Mouse (Mus musculus) forebrain, embryonic 12.5 days (tissue): ENCODE data around the gene Gm20388. TPM values are rescaled to one million over a fixed set of nuclear protein-coding genes. Genes with fewer than 3 reads are reported as not detected.

ENCODE experiments used
- ATAC-seq: fragments of 200-750 bp; cut with Nextera tagmentation; 2 replicates; pipeline ENCODE4 v1.8.0; 2017; ENCODE audit warnings: moderate TSS enrichment; ENCODE audit not compliant: low FRiP score
- H3K27ac ChIP-seq: fragments of 300-500 bp; sonication (generic); 2 replicates; pipeline ENCODE4 v1.5.1; 2016; ENCODE audit warnings: mild to moderate bottlenecking
- H3K27me3 ChIP-seq: fragments of 300-500 bp; sonication (generic); 2 replicates; pipeline ENCODE4 v1.6.1; 2016; ENCODE audit warnings: mild to moderate bottlenecking
- H3K36me3 ChIP-seq: fragments of 300-500 bp; sonication (generic); replicated peaks from 2 replicates; pipeline ENCODE4 v1.6.1; 2016; ENCODE audit warnings: mild to moderate bottlenecking
- H3K4me1 ChIP-seq: fragments of 300-500 bp; sonication (generic); 2 replicates; pipeline ENCODE4 v1.6.1; 2016
- H3K4me2 ChIP-seq: fragments of 300-500 bp; sonication (generic); 2 replicates; pipeline ENCODE4 v1.6.1; 2016; ENCODE audit warnings: mild to moderate bottlenecking, moderate library complexity
- H3K4me3 ChIP-seq: fragments of 300-500 bp; sonication (generic); replicated peaks from 2 replicates; pipeline ENCODE4 v1.5.1; 2016; ENCODE audit warnings: mild to moderate bottlenecking
- H3K9ac ChIP-seq: fragments of 300-500 bp; sonication (generic); 2 replicates; pipeline ENCODE4 v1.6.1; 2016; ENCODE audit warnings: mild to moderate bottlenecking
- H3K9me3 ChIP-seq: fragments of 300-500 bp; sonication (generic); 2 replicates; pipeline ENCODE4 v1.6.1; 2016
- WGBS: fragments of 180-500 bp; shearing (Covaris S2); methylation state at CpG from one replicate; pipeline ENCODE4 v1.1.7; 2016; 5-methylcytosine and 5-hydroxymethylcytosine counted together
- polyA plus RNA-seq: library from polyadenylated mRNA; unstranded; fragments of >200 nt; fragmentation: Nextera tagmentation; extraction: Ambion mirVana; gene quantifications from 2 replicates; pipeline ENCODE4 v1.2.1, GENCODE M21; 2016

The Gm20388 gene
- polyA plus RNA-seq, 1 experiment from 2014 or later, result not detected

DNA sequence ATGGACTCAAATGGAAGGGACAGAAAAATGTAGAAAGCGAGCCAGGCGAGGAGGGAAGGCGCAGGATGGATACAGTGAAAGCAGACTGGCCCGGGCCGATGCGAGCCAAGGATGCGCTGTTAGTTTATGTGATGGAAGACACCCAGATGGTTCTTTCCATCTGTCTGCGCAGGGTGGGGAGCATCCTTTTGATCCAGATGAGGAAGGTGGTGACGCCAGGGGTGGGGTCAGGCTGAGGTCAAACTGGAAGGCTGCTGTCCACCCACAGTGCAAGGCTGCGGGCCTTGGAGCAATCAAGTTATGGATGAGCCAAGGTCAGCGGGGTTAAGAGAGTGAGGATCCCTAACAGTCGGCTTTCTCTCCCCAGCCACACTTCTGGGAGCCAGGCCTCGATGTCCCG, 2025.8 kb downstream of the Gm20388 start:
- H3K27me3 ChIP-seq, result no peaks in the 10 kb centered on the region
- no peak for ATAC-seq
- no peaks in the 10 kb centered on the region for H3K9me3 ChIP-seq
- 0 out of 2 replicates have a peak overlapping the region, but pooled peaks have one; percentile 38 for H3K9ac ChIP-seq
- 89% methylated on average over 14 of the region's 14 CpGs for WGBS
- peak overlapping the region; percentile 90 for H3K27ac ChIP-seq
- H3K36me3 ChIP-seq, result no peaks in the 10 kb centered on the region
- peaks cover 24% of the 10 kb centered on the region for H3K4me1 ChIP-seq
- no peak overlapping the region for H3K4me2 ChIP-seq
- H3K4me3 ChIP-seq, result no peak overlapping the region

DNA sequence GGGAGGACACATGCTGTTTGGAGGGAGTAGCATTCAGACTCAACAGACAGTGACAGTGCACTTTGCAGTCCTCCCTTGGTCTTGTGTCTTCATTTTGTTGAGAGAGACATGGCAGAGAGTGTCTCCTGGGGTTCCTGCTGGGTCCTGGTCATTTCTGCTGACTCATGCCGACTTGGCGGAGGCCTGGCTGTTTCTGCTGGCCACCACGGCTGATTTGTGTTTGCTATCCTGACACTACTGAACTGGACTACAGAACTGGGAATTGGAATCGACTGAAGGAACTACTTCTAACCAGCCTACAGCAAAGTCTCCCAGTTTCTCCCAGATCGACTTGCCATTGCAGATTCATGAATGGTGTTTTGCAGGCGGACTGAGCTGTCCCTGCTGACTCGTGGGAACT, 2028.1 kb downstream of the Gm20388 start:
- no peak overlapping the region for H3K4me2 ChIP-seq

DNA sequence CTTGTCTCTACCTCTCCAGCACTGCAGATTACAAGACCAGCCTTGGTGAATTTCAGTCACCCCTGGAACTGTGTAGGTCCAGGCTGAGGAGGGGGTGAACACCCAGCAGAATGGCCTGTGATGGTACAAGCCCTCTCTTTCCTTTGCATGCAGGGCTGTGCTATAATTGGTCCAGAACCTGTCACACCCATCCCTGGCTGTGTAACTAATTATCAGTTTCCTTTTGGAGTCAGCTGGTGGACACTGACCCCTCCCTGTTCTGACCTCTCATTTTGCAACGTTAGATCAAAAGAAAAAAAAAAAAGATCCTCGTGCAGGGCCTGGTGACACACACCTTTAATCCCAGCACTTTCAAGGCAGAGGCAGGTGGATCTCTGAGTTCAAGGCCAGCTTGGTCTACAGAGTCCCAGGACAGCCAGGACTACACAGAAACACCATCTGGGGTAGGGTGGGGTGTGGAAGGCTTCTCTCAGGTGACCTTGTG, 2032.5 kb downstream of the Gm20388 start:
- Histone ChIP-seq H3K4me3 (no peak overlapping the region), H3K27me3 (no peaks in the 10 kb centered on the region)

More for the DNA sequence above, 2028.1 kb downstream of the Gm20388 start:
- Histone ChIP-seq H3K27ac (no peak overlapping the region), H3K9ac (no peak overlapping the region), H3K4me3 (no peak overlapping the region), H3K9me3 (no peaks in the 10 kb centered on the region), H3K27me3 (no peaks in the 10 kb centered on the region), H3K4me1 (peaks cover 24% of the 10 kb centered on the region), H3K36me3 (no peaks in the 10 kb centered on the region)
- 89% methylated on average over 7 of the region's 7 CpGs for WGBS
- no peak for ATAC-seq

DNA sequence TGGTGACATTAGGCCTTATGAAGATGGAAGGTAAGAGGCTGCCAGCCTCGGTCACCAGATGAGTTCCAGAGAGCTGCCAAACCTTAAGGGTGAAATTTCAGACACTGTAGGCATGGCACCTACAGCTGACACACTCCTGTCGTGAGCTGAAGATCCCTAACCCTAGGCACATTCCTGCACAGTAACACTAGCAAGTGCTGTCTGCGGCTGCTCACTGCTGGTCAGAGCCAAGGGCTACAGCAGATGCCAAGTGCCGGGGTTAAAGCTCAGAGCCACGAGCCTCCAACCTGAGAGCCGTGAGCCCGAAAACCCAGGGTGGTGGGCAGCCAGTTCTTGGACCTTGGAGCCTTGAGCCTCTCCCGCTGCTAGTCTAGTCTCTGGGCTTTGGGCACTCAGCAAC, 2033.1 kb downstream of the Gm20388 start:
- Histone ChIP-seq H3K4me2 (no peak overlapping the region), H3K27me3 (no peaks in the 10 kb centered on the region), H3K9ac (no peak overlapping the region), H3K27ac (no peak overlapping the region), H3K4me3 (no peak overlapping the region), H3K36me3 (no peaks in the 10 kb centered on the region), H3K4me1 (peaks cover 23% of the 10 kb centered on the region), H3K9me3 (no peaks in the 10 kb centered on the region)
- 78% methylated on average over 8 of the region's 8 CpGs for WGBS
- no peak for ATAC-seq

More for the DNA sequence above, 2032.5 kb downstream of the Gm20388 start:
- Histone ChIP-seq H3K4me2 (no peak overlapping the region), H3K4me1 (peaks cover 17% of the 10 kb centered on the region), H3K9me3 (no peaks in the 10 kb centered on the region), H3K27ac (no peak overlapping the region), H3K36me3 (no peaks in the 10 kb centered on the region), H3K9ac (no peak overlapping the region)
- ATAC-seq, result no peak
- WGBS, result 49% methylated on average over 2 of the region's 2 CpGs

GRCm38 (mm10) chr8:121944831-121945230, 2034.2 kb downstream of the Gm20388 start, which contains the start of gene Car5a:
Gene Car5a (minus strand): TSS chr8:121944904.
- Histone ChIP-seq H3K9me3 (no peaks in the 10 kb centered on the region), H3K4me2 (no peak within 1 kb of the TSS), H3K27ac (no peak within 1 kb of the TSS), H3K36me3 (no peaks in the 10 kb centered on the region), H3K4me3 (no peak within 1 kb of the TSS), H3K27me3 (no peaks in the 10 kb centered on the region), H3K4me1 (peaks cover 31% of the 10 kb centered on the region), H3K9ac (no peak within 1 kb of the TSS)
- ATAC-seq, result no peak

GRCm38 (mm10) chr8:121946351-121946750, 2035.7 kb downstream of the Gm20388 start:
- 89% methylated on average over 7 of the region's 7 CpGs for WGBS
- no peaks in the 10 kb centered on the region for H3K27me3 ChIP-seq
- no peak overlapping the region for H3K4me3 ChIP-seq
- no peak overlapping the region for H3K9ac ChIP-seq
- no peak for ATAC-seq
- H3K36me3 ChIP-seq, result no peaks in the 10 kb centered on the region
- H3K4me2 ChIP-seq, result no peak overlapping the region; the same call in 1 of the 2 replicates
- peaks cover 33% of the 10 kb centered on the region for H3K4me1 ChIP-seq
- H3K9me3 ChIP-seq, result no peaks in the 10 kb centered on the region
- H3K27ac ChIP-seq, result no peak overlapping the region

DNA sequence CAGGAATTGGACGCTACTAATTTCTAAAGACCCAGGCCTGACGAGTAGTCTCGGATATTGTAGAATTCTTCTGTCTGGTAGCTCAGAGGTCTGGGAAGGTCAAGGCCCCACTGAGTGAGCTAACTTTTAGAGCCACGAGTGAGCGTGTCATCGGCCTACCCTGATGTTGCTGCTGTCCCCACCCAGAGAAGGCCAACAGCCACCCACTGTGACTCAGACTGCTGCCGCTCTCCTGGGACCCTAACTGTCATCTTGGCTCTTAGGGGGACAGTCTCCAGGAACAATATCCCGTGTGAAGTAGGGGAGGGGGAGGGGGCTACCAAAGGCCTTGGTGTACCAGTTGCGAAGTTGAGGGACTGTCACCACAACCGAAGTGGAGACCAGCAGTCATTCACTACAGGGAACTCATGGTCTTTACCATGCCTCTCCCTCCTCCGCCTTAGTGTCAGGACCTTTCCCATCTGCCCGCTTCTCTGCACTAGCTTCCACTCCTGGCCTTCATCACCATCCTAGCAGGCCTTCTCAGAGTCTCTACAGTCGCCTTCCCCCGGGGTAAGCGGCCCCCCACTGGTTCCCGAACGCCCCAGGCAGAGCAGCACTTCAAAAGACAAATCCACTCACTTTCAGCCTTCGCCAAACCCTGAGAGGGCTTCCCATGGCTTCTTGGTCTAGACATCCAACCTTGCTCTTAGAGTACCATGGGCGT, 2036.6 kb downstream of the Gm20388 start:
- no peaks in the 10 kb centered on the region for H3K36me3 ChIP-seq
- peak overlapping the region; percentile 64 for H3K4me2 ChIP-seq
- H3K9me3 ChIP-seq, result no peaks in the 10 kb centered on the region
- peak overlapping the region; percentile 62 for H3K9ac ChIP-seq
- peak overlapping the region; percentile 90 for H3K27ac ChIP-seq
- H3K4me1 ChIP-seq, result peaks cover 41% of the 10 kb centered on the region
- no peaks in the 10 kb centered on the region for H3K27me3 ChIP-seq
- ATAC-seq, result no peak
- 28% methylated on average over 19 of the region's 19 CpGs for WGBS
- peak overlapping the region; percentile 34 for H3K4me3 ChIP-seq

- H3K4me2 ChIP-seq, result peak overlapping the region; percentile 64
- peak overlapping the region; percentile 62 for H3K9ac ChIP-seq
- H3K4me3 ChIP-seq, result peak overlapping the region; percentile 34
- H3K4me1 ChIP-seq, result peaks cover 47% of the 10 kb centered on the region
- no peaks in the 10 kb centered on the region for H3K9me3 ChIP-seq
- H3K27me3 ChIP-seq, result no peaks in the 10 kb centered on the region
- peak; percentile 30; the same call in 1 of the 2 replicates for ATAC-seq
- peak overlapping the region; percentile 90 for H3K27ac ChIP-seq
- WGBS, result under 1% methylated on average over 18 of the region's 18 CpGs
- H3K36me3 ChIP-seq, result no peaks in the 10 kb centered on the region
Observed at GRCm38 (mm10) chr8:121947753-121948141, 2037.1 kb downstream of the Gm20388 start.

DNA sequence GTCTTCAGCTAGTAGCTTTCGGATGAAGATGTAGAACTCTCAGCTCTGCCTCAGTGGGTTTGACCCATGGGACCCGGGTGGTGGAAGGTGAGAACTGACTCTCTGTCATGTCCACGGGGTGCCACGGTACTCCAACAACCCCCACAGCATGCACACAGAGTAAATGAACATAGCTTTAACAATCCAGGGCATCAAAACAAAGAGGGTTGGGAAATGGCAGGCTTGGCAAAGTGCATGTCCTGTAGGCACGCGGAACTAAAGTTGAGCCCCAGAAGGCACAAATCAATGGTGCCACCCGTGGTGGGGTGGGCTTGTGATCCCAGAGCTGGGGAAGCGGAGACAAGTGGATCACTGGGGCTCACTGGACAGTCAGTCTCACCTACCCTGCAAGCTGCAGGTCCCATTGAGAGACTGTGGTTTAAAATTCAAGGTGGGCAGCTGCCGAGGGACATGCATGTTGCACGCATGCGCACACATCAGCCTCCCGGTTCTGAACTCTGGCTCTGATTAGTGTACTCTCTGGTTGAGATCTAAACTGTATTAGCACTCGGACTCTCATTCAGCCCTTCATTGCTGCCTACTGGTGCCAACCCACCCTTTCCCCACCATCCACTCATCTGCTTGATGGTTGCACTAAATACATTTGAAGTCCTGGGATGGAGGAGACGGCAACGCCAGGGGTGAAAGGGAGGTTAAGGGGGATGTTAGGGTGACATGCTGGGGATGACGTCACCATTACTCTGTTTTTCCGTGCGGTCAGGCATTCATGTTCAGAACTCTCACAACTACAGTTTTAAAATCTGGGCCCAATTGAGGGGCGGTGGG, 2037.9 kb downstream of the Gm20388 start:
- Histone ChIP-seq H3K9me3 (no peaks in the 10 kb centered on the region), H3K4me2 (peak overlapping the region; percentile 64), H3K9ac (peak overlapping the region; percentile 50; the same call in 1 of the 2 replicates), H3K27me3 (no peaks in the 10 kb centered on the region), H3K36me3 (peaks cover 2% of the 10 kb centered on the region; the same call in 1 of the 2 replicates), H3K4me3 (peak overlapping the region; percentile 34), H3K27ac (peak overlapping the region; percentile 90), H3K4me1 (peaks cover 51% of the 10 kb centered on the region)
- no peak for ATAC-seq
- 58% methylated on average over 19 of the region's 19 CpGs for WGBS

DNA sequence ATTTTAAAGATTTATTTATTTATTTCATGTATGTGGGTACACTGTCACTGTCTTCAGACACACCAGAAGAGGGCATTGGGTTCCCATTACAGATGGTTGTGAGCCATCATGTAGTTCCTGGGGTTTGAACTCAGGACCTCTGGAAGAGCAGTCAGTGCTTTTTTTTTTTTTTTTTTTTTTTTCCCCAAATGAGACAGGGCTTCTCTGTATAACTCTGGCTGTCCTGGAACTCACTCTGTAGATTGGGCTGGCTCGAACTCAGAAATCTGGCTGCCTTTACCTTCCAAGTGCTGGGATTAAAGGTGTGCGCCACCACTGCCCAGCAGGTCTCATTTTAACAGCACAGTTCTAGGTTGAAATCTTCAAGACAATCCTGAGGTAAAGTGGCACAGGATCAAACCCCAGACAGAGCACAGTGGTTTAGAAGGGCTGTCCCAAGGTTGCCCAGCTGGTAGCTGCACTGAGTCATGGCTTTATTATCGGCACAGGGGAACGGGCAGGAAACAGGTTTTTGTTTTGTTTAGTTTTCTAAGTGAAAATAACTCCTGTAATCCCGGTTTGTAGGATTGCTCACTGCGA, 2038.7 kb downstream of the Gm20388 start, which contains the start of gene Banp:
Banp (plus strand) TSS at position 529 of the 579 bp plus-strand sequence.
- H3K4me3 ChIP-seq, result peak within 1 kb of the TSS; percentile 90
- H3K4me1 ChIP-seq, result peaks cover 51% of the 10 kb centered on the region
- no peaks in the 10 kb centered on the region for H3K27me3 ChIP-seq
- H3K9ac ChIP-seq, result peak within 1 kb of the TSS; percentile 99
- no peaks in the 10 kb centered on the region for H3K9me3 ChIP-seq
- 67% methylated on average over 6 of the region's 6 CpGs for WGBS
- peak within 1 kb of the TSS; percentile 96 for H3K27ac ChIP-seq
- no peak for ATAC-seq
- peaks cover 10% of the 10 kb centered on the region for H3K36me3 ChIP-seq
- H3K4me2 ChIP-seq, result peak within 1 kb of the TSS; percentile 95

GRCm38 (mm10) chr8:121949941-121950748, 2039.5 kb downstream of the Gm20388 start:
- Histone ChIP-seq H3K36me3 (peaks cover 18% of the 10 kb centered on the region), H3K9ac (peak overlapping the region; percentile 99), H3K4me2 (peak overlapping the region; percentile 95), H3K4me3 (peak overlapping the region; percentile 90), H3K4me1 (peaks cover 51% of the 10 kb centered on the region), H3K27me3 (no peaks in the 10 kb centered on the region), H3K27ac (peak overlapping the region; percentile 96), H3K9me3 (no peaks in the 10 kb centered on the region)
- WGBS, result under 1% methylated on average over 66 of the region's 66 CpGs
- peak; percentile 94 for ATAC-seq
